Mouse (Mus musculus) megakaryocyte progenitor cell, adult 5-6 weeks (primary cell): ENCODE measurements around the gene Klrb1. TPM values are rescaled to one million over a fixed set of nuclear protein-coding genes. Genes with fewer than 3 reads are reported as not detected.
"Not testable (repeated sequence)": the region's sequence is repeated elsewhere in the genome, so short reads cannot be mapped to it uniquely, and the experiment has no call there.

Source experiments
- ATAC-seq: replicated peaks from 2 replicates; pipeline ENCODE4 v1.8.0; 2016; ENCODE audit warnings: mild to moderate bottlenecking, moderate TSS enrichment, inconsistent platforms; ENCODE audit not compliant: poor library complexity
- total RNA-seq, 2 experiments: library from RNA; stranded (forward) in 1 of 2; stranded (reverse) in 1 of 2; fragments of 157-497, 149-512 nt in 1 of 2; fragments of 200-1000 nt in 1 of 2; gene quantifications; 2 replicates each; pipeline versions ENCODE4 v1.2.3 to v1.2.4; 2015 to 2017

Klrb1 gene
- total RNA-seq (2015) = not detected in 2 replicates
- total RNA-seq (2017) = not detected in 2 replicates

DNA sequence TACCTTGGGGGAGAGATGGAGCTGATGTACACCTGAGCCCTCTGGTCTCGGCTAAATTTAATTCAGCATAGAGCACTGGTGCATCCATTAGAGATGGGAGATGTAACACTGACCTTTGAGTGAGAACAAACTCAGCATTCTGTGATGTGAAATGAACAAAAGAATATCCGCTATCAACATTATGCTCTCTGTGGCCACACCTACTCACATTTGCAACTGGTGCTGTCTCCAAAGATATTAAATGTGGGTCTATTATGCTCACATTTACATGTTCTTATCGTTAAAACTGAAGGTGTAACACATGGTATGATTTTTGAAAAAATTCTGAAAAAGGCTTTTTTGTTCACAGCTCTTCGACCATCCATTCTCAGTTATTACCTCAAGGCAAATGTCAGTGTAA is at the start of gene Klrb1:
Gene Klrb1, minus strand, starts transcription at position 101 of the 400 bp plus-strand sequence.
- ATAC-seq = no peak

- no peak for ATAC-seq
Measured at GRCm38 (mm10) chr6:128769481-128770253, 46.8 kb upstream of the Klrb1 start.

GRCm38 (mm10) chr6:128768047-128768446 is 45.2 kb upstream of the Klrb1 start:
- no peak for ATAC-seq

DNA sequence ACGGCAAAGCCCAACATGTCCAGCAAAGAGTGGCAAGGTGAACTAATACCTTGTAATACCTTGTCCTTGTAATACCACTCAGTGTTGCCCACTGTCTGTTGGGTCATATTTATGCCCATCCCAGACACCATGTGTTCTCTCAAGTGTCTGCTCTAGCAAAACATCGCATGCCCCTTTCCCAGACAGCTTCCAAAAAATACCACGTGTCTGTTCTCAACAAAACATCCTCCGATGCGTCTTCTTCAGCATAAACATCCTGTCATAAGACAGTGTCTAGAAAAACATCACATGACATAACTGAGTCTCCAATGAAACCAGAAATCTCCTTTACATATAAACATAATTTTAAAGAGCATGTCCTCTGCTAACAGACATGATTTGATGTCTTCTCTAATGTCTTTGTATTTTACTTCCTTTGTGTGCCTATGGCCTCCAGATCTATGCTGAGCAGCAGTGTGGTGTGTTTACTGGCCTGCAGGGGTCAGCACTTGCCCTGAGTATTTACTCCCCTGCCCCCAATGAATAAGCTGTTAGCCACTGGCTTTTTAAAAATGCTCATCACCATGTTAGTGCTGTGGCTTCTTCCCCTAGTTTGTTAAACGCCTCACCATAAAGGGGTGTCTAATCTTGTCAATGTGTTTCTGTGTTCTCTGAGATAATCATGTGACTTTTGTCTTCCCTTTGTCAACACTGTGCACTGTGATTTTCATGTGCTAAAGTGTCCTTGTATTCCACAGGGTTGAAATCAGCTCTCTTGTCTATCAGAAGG is 43.8 kb upstream of the Klrb1 start:
- ATAC-seq = peak; percentile 71

- no peak for ATAC-seq
Measured at GRCm38 (mm10) chr6:128765211-128765610, 42.4 kb upstream of the Klrb1 start.

GRCm38 (mm10) chr6:128764598-128764997 is 41.7 kb upstream of the Klrb1 start:
- ATAC-seq = no peak

DNA sequence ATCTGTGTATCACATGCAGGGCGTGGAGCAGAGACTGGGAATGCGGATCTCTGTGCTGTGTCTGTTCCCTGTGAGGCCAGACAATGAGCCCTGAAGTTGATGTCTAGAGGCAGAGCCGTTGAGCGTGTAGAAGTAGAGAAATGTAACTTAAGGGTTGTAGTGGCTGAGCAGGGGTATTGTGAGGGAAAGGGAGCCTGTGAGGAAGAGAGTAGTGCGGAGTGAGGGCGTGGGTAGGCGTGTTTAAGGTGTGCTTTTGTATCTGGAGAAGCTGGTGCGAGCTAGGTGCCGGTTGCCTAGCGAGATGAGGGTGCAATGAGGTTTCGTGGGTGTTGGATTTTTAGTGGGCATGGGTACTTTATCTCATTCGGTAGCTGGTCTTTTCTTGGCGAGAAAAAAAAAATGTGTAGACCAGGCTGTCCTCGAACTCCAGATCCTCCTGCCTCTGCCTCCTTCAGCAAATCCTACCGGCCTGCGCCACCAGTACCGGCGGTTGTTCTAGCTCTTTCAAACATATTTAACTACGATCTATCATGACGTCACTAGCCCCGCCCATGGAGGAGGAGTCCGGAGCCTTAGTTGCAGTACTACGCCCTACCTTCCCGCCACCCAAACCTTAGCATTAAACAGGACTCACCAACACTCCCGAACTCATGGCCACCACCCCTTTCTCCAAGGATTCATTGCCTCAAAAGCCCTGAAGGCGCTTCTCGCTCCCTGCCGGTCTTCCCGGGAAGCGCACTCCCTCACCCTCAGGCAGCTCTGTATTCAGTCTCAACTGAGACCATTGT is 41.1 kb upstream of the Klrb1 start:
- ATAC-seq = peak; percentile 64

GRCm38 (mm10) chr6:128762892-128763670 is 40.2 kb upstream of the Klrb1 start:
- ATAC-seq = not testable (repeated sequence)

DNA sequence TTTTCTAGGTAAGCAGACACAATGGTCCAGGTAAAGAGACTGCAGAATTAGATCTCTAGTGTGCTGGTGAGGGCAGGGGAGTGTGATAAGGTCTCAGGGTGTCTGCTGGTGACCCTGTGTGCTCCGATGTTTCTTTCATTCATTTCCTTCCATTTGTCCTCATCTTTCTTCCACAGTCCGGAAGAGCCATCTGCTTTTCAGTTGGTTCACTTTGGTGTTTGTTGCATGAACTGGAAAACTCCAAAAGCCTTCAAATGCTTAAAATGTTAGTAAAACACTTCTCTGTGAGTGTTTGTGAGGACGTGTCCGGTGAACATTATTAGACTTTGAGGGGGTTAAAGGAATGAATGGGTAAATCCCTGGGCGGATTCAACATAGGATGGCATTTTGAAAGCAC is 38.3 kb upstream of the Klrb1 start:
- no peak for ATAC-seq

DNA sequence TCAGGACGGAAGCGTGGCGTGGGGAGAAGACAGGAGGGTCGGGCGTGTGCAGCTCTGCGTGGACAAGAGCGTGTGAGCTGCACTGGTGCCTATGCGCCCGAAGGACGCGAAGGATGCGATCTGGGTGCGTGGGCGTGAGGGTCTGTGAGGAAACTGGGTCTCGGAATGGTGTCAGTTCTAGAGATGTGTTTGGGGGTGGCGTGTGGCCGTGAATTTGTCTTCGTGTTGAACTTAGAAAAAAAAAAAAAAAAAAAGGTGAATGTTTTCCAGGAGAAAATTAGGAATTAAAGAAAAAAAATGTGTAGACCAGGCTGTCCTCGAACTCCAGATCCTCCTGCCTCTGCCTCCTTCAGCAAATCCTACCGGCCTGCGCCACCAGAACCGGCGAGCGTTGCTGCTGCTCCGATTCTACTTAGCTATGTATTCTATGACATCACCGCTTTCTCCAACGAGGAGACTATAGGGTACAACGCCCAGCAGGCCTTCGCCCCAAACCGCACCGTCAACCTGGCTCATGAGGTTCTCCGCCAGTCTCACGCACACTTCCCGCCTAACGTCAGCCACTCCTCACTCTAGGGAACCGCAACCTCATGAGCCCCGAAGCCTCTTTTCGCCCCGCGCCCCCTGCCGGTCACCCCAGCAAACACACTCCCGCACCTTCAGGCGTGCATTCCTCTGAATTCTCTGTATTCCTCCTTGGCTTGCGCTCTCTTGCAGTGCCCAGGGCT is 37.7 kb upstream of the Klrb1 start:
- peak; percentile 67 for ATAC-seq

DNA sequence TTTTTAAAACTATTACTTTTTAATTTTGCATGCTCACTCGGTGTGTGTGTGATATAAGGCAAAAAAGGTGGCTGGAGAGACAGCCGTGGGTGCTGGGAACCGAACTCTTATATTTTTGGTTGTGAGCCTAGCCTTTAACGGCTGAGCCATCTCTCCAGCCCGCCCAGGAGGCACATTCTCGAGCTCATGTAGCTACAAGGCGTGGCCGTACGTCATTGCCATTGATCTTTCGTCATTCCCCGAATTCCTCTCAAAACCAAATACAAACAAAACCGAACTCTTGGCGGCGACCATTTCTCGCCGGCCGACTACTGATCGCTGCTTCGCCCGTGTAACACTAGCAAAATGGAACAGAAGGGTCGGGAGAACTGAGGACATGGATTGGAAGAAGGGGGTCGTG is 37.2 kb upstream of the Klrb1 start:
- ATAC-seq = peak; percentile 47

DNA sequence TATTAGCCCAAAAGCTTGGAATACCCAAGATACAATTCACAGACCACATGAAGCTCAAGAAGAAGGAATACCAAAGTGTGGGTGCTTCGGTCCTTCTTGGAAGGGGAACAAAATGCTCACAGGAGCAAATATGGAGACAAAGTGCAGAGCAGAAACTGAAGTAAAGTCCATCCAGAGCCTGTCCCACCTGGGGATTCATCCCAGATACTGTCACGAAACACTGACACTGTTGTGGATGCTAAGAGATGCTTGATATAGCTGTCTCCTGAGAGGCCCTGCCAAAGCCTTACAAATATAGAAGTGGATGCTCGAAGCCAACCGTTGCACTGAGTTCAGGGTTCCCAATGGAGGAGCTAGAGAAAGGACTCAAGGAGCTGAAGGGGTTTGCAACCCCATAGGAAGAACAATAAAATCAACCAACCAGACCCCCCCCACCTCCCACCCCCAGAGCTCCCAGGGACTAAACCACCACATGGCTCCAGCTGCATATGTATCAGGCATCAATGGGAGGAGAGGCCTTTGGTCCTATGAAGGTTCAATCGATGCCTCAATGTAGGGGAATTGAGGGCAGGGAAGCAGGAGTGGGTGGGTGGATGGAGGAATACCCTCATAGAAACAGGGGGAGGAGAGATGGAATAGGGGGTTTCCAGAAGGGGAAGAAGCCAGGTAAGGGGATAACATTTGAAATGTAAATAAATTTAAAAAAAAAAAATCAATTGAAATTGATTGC is 36.5 kb upstream of the Klrb1 start:
- ATAC-seq = no peak

DNA sequence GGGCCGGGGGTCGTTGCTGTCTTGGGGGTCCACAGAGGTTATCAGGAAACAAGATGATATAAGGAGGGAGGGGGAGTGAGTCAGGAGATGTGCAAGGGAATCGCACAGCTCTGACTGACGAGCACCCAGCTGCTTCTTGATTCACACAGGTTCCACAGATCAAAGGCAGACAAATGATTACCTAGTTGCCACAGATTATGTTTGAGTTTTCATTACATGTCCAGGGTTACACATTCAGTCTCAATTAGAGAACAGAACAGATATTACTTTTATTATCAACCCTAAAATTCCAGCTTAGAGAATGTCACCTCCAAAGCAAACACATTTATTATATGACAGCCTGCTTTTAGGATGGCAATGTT is 32.5 kb upstream of the Klrb1 start:
- ATAC-seq = not testable (repeated sequence)

GRCm38 (mm10) chr6:128754748-128755401 is 32.0 kb upstream of the Klrb1 start:
- ATAC-seq = not testable (repeated sequence)

DNA sequence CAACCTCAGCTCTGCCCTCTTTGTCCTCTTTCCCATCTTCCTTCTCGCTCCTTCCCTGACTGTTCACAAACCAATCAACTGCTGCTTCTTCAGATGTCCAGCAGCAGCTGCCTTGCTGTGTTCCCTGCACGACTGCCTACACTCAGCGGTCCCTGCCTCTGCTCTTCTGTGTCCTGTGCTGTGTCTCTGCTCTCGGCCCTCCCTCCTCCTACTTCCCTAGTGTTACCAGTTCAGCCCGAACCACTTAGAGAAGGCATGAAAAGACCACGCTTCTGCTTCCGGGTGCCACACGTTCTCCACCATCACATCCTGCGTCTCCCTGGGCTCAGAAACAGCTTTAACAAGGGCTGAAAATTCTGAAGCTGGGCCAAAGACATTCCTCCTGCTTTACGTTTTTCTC is 31.4 kb upstream of the Klrb1 start:
- peak; percentile 84 for ATAC-seq

DNA sequence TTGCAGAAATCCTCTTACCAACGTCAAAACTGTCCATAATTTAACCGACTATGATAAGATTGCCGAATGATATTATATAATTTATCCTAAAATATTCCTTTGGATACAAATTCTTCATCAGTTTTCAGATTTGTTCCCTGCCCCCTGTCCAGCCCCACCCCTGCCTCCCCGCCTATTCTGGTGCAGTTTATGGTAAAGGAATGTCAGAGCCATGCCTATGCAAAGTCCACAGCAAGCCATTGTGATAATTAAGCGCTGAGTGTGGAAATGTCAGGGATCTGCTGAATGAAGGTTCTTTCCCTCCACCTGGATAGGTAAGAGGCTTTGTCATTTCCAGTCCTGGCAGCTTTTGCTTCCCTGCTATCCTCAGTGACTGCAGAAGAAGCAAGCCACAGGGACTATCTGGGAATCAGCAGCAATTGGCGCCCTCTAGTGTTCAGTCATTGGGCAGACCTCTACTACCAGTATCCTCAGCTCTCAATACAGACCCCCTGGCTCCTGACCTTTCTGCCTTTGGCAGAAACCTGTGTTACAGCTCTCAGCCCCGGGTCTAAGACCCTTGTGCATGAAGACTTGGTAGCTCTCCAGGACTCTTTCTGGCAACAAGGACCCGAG is 30.9 kb upstream of the Klrb1 start:
- peak; percentile 99 for ATAC-seq

DNA sequence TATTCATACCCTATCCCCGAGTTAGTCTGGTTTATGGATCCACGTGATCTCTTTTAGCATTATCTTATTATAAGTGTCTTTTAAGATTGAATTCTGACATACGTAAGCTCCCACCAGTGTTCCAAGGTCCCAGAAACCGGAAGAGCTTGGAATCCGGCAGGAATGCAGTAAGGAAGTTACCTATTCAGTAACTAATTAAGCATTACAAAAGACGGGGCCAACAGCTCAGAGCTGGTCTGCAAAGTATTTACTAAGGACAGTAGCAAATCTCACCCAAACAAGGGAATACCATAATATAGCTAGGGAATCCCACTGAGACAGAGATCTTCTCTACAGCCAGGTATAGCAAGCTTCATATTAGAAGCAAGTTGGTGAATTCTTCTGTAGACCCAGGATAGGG is 24.1 kb upstream of the Klrb1 start:
- ATAC-seq = not testable (repeated sequence)

DNA sequence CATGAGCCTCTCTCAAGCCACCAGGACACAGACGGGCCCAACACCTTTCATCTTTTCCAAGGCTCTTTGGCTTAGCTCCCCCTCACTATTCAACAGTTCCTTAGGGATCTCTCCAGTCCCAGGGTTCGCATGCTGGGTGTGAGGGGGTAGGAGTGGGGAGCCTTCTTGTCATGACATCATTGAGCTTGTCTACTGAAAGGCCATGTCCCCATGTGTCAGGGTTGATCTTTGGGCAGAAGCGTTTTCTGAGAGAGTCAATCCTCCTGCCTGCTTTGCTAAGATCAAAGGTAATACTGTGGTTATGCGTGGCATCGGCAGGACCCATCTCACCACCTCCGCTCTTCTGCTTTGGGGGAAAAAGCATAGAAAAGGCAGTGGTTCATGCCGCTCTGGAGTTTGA is 14.6 kb upstream of the Klrb1 start:
- no peak for ATAC-seq
